Mouse (Mus musculus): ENCODE measurements around the gene Ikzf5. TPM values are rescaled to one million over a fixed set of nuclear protein-coding genes. Genes with fewer than 3 reads are reported as not detected.
"Not testable (repeated sequence)": the region's sequence is repeated elsewhere in the genome, so short reads cannot be mapped to it uniquely, and the experiment has no call there.

The Ikzf5 gene
- 11.9 and 24.4 TPM in 2 replicates for polyA plus RNA-seq (2011; ENCODE audit: insufficient read depth, insufficient read length, low replicate concordance, missing spikeins)

- no peaks in the 10 kb centered on the region; the same call in 1 of the 2 replicates for H3K4me1 ChIP-seq (ENCODE audit: control insufficient read depth, insufficient read depth, low read length)
- peak within 1 kb of the TSS; percentile 76 for H3K27ac ChIP-seq (ENCODE audit: control insufficient read depth, insufficient read depth, low read depth, low read length, poor library complexity)
- TF ChIP-seq POLR2A (IDR thresholded peaks at IDR 0.05; ENCODE audit: borderline replicate concordance, control insufficient read depth, low read depth, low read length) = peak; percentile 74; the same call in 1 of the 2 replicates
- no peak for TF ChIP-seq CTCF (IDR thresholded peaks at IDR 0.05; ENCODE audit: control insufficient read depth, insufficient read depth, low read length)
- WGBS = under 1% methylated on average over 42 of the region's 42 CpGs
- peak within 1 kb of the TSS; percentile 77 for H3K4me3 ChIP-seq (replicated peaks; ENCODE audit: control insufficient read depth, low read depth, low read length)
These were observed at the start of gene Ikzf5, which contains the start of gene Acadsb for GRCm38 (mm10) chr7:131410416-131411058. Gene Ikzf5 (minus strand): TSS chr7:131410521. Gene Acadsb (plus strand): TSS chr7:131410601.

- H3K4me3 ChIP-seq (replicated peaks; ENCODE audit: control insufficient read depth, low read depth, low read length) = no peak overlapping the region
- H3K27ac ChIP-seq (ENCODE audit: control insufficient read depth, insufficient read depth, low read depth, low read length, poor library complexity) = no peak overlapping the region
- WGBS = 80% methylated on average over 5 of the region's 5 CpGs
- TF ChIP-seq CTCF (IDR thresholded peaks at IDR 0.05; ENCODE audit: control insufficient read depth, insufficient read depth, low read length) (no peak), POLR2A (IDR thresholded peaks at IDR 0.05; ENCODE audit: borderline replicate concordance, control insufficient read depth, low read depth, low read length) (no peak)
- H3K4me1 ChIP-seq (ENCODE audit: control insufficient read depth, insufficient read depth, low read length) = no peaks in the 10 kb centered on the region
These were observed 46.4 kb upstream of the Ikzf5 start for GRCm38 (mm10) chr7:131456714-131457113.

- no peaks in the 10 kb centered on the region for H3K4me1 ChIP-seq (ENCODE audit: control insufficient read depth, insufficient read depth, low read length)
- no peak overlapping the region for H3K4me3 ChIP-seq (replicated peaks; ENCODE audit: control insufficient read depth, low read depth, low read length)
- WGBS = 80% methylated on average over 3 of the region's 3 CpGs
- no peak for TF ChIP-seq CTCF (IDR thresholded peaks at IDR 0.05; ENCODE audit: control insufficient read depth, insufficient read depth, low read length)
- no peak for TF ChIP-seq POLR2A (IDR thresholded peaks at IDR 0.05; ENCODE audit: borderline replicate concordance, control insufficient read depth, low read depth, low read length)
- H3K27ac ChIP-seq (ENCODE audit: control insufficient read depth, insufficient read depth, low read depth, low read length, poor library complexity) = no peak overlapping the region
These were observed 26.7 kb upstream of the Ikzf5 start for GRCm38 (mm10) chr7:131437051-131437450.

GRCm38 (mm10) chr7:131434276-131434675 is 24.0 kb upstream of the Ikzf5 start:
- WGBS = 74% methylated on average over 1 of the region's 1 CpGs
- Histone ChIP-seq H3K4me3 (replicated peaks; ENCODE audit: control insufficient read depth, low read depth, low read length) (no peak overlapping the region), H3K27ac (ENCODE audit: control insufficient read depth, insufficient read depth, low read depth, low read length, poor library complexity) (no peak overlapping the region), H3K4me1 (ENCODE audit: control insufficient read depth, insufficient read depth, low read length) (no peaks in the 10 kb centered on the region)
- TF ChIP-seq POLR2A (IDR thresholded peaks at IDR 0.05; ENCODE audit: borderline replicate concordance, control insufficient read depth, low read depth, low read length) = no peak
- no peak for TF ChIP-seq CTCF (IDR thresholded peaks at IDR 0.05; ENCODE audit: control insufficient read depth, insufficient read depth, low read length)

- no peak overlapping the region for H3K4me3 ChIP-seq (replicated peaks; ENCODE audit: control insufficient read depth, low read depth, low read length)
- no peaks in the 10 kb centered on the region for H3K4me1 ChIP-seq (ENCODE audit: control insufficient read depth, insufficient read depth, low read length)
- no peak overlapping the region for H3K27ac ChIP-seq (ENCODE audit: control insufficient read depth, insufficient read depth, low read depth, low read length, poor library complexity)
- 36% methylated on average over 1 of the region's 1 CpGs for WGBS
- no peak for TF ChIP-seq POLR2A (IDR thresholded peaks at IDR 0.05; ENCODE audit: borderline replicate concordance, control insufficient read depth, low read depth, low read length)
- TF ChIP-seq CTCF (IDR thresholded peaks at IDR 0.05; ENCODE audit: control insufficient read depth, insufficient read depth, low read length) = peak; percentile 16; the same call in 1 of the 2 replicates
These were observed 21.9 kb upstream of the Ikzf5 start for GRCm38 (mm10) chr7:131432244-131432643.

GRCm38 (mm10) chr7:131427331-131427730 is 17.0 kb upstream of the Ikzf5 start:
- TF ChIP-seq CTCF (IDR thresholded peaks at IDR 0.05; ENCODE audit: control insufficient read depth, insufficient read depth, low read length) (no peak), POLR2A (IDR thresholded peaks at IDR 0.05; ENCODE audit: borderline replicate concordance, control insufficient read depth, low read depth, low read length) (no peak)

GRCm38 (mm10) chr7:131424912-131425311 is 14.6 kb upstream of the Ikzf5 start:
- Histone ChIP-seq H3K4me1 (ENCODE audit: control insufficient read depth, insufficient read depth, low read length) (no peaks in the 10 kb centered on the region), H3K27ac (ENCODE audit: control insufficient read depth, insufficient read depth, low read depth, low read length, poor library complexity) (no peak overlapping the region), H3K4me3 (replicated peaks; ENCODE audit: control insufficient read depth, low read depth, low read length) (no peak overlapping the region)
- WGBS = 68% methylated on average over 2 of the region's 2 CpGs
- no peak for TF ChIP-seq CTCF (IDR thresholded peaks at IDR 0.05; ENCODE audit: control insufficient read depth, insufficient read depth, low read length)
- no peak for TF ChIP-seq POLR2A (IDR thresholded peaks at IDR 0.05; ENCODE audit: borderline replicate concordance, control insufficient read depth, low read depth, low read length)

More at GRCm38 (mm10) chr7:131427331-131427730, 17.0 kb upstream of the Ikzf5 start:
- Histone ChIP-seq H3K4me3 (replicated peaks; ENCODE audit: control insufficient read depth, low read depth, low read length) (no peak overlapping the region), H3K4me1 (ENCODE audit: control insufficient read depth, insufficient read depth, low read length) (no peaks in the 10 kb centered on the region), H3K27ac (ENCODE audit: control insufficient read depth, insufficient read depth, low read depth, low read length, poor library complexity) (no peak overlapping the region)
- WGBS = 87% methylated on average over 5 of the region's 5 CpGs

- Histone ChIP-seq H3K27ac (ENCODE audit: control insufficient read depth, insufficient read depth, low read depth, low read length, poor library complexity) (no peak overlapping the region), H3K4me3 (replicated peaks; ENCODE audit: control insufficient read depth, low read depth, low read length) (no peak overlapping the region), H3K4me1 (ENCODE audit: control insufficient read depth, insufficient read depth, low read length) (no peaks in the 10 kb centered on the region)
- TF ChIP-seq POLR2A (IDR thresholded peaks at IDR 0.05; ENCODE audit: borderline replicate concordance, control insufficient read depth, low read depth, low read length) (no peak), CTCF (IDR thresholded peaks at IDR 0.05; ENCODE audit: control insufficient read depth, insufficient read depth, low read length) (no peak)
These were observed 7.3 kb upstream of the Ikzf5 start for GRCm38 (mm10) chr7:131417605-131418004.

- not testable (repeated sequence) for H3K4me1 ChIP-seq (ENCODE audit: control insufficient read depth, insufficient read depth, low read length); H3K27ac ChIP-seq (ENCODE audit: control insufficient read depth, insufficient read depth, low read depth, low read length, poor library complexity); H3K4me3 ChIP-seq (replicated peaks; ENCODE audit: control insufficient read depth, low read depth, low read length)
These were observed 6.4 kb upstream of the Ikzf5 start for GRCm38 (mm10) chr7:131416742-131417141.

All from bone marrow, adult 2 months (tissue).